Mouse (Mus musculus): ENCODE measurements around the gene Vapb. TPM values are rescaled to one million over a fixed set of nuclear protein-coding genes. Genes with fewer than 3 reads are reported as not detected.
"Not testable (repeated sequence)": the region's sequence is repeated elsewhere in the genome, so short reads cannot be mapped to it uniquely, and the experiment has no call there.

Gene Vapb
- total and polyA plus RNA-seq, 2 experiments from 2014 or later = 15.8 to 34.1 TPM

- TF ChIP-seq CTCF (IDR thresholded peaks at IDR 0.05; ENCODE audit: low read depth) = no peak
- Histone ChIP-seq H3K9me3 (ENCODE audit: low read length) (no peaks in the 10 kb centered on the region), H3K4me2 (ENCODE audit: low read depth, low read length) (no peak overlapping the region), H3K4me3 (ENCODE audit: low read length) (no peak overlapping the region), H3K36me3 (ENCODE audit: insufficient read depth, low read length) (no peaks in the 10 kb centered on the region), H3K27me3 (ENCODE audit: insufficient read depth, low read length) (no peaks in the 10 kb centered on the region), H3K27ac (no peak overlapping the region), H3K9ac (replicated peaks; ENCODE audit: low read length) (no peak overlapping the region), H3K4me1 (ENCODE audit: insufficient read depth, low read length) (no peaks in the 10 kb centered on the region)
- ATAC-seq (no peak), DNase-seq (ENCODE audit: low spot score) (no peak)
- WGBS = 55% methylated on average over 5 of the region's 5 CpGs
Observed at GRCm38 (mm10) chr2:173716966-173717365, 20.3 kb upstream of the Vapb start.

DNA sequence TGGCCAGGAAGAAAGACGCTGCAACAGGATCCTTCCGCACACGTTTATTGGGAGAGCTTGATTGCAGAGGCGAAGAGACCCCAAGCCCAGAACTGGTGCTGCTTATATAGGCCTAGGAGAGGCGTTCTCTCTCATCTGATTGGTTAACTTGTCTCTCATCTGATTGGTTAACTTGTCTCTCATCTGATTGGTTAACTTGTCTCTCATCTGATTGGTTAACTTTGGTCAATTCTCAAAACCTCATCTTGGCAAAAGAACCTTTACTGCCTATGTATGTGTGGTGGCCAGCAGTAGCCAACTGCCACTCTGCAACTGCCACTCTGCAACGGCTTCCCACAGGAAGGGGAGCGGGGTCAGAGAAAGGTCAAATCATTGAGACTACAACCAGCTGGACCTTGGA, 18.2 kb upstream of the Vapb start, which contains the start of gene 1700010B08Rik:
TSS of gene 1700010B08Rik (plus strand) at position 301 of the 400 bp plus-strand sequence.
- H3K4me1 ChIP-seq (ENCODE audit: insufficient read depth, low read length); DNase-seq (ENCODE audit: low spot score); ATAC-seq; H3K4me2 ChIP-seq (ENCODE audit: low read depth, low read length); H3K27ac ChIP-seq; H3K9ac ChIP-seq (replicated peaks; ENCODE audit: low read length); H3K9me3 ChIP-seq (ENCODE audit: low read length); H3K27me3 ChIP-seq (ENCODE audit: insufficient read depth, low read length); H3K4me3 ChIP-seq (ENCODE audit: low read length); H3K36me3 ChIP-seq (ENCODE audit: insufficient read depth, low read length): not testable (repeated sequence)
- WGBS = 89% methylated on average over 6 of the region's 7 CpGs

DNA sequence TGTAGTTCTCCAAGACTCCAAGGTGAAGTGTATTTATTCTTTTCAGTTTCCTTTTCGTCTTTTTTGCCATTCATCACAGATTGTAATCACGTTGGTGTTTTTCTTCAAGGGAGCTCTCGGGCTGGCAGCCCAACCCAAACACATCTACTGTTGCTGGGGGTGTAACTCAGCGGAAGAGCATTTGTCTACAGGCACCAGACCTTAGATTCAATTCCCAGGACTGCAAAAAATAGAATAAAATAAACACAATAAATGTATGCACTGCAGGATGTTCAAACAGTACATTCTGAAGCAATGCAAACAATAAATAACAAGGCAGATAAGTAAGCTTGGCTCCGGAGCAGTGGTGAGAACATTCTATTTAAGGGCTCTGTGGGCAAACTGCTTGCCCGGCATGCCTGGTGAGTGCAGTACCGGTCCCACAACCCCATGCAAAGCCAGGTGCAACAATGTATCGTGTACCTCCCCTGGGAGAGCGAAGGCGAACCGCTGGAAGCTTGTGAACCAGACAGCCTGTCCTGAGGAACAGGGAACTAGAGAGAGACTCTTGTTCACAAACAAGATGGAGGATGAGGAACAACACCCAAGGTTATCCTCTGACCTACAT, 15.0 kb upstream of the Vapb start:
- WGBS = 67% methylated on average over 11 of the region's 11 CpGs
- Histone ChIP-seq H3K9ac (replicated peaks; ENCODE audit: low read length) (no peak overlapping the region), H3K4me3 (ENCODE audit: low read length) (no peak overlapping the region), H3K27me3 (ENCODE audit: insufficient read depth, low read length) (no peaks in the 10 kb centered on the region), H3K36me3 (ENCODE audit: insufficient read depth, low read length) (no peaks in the 10 kb centered on the region), H3K27ac (no peak overlapping the region), H3K4me2 (ENCODE audit: low read depth, low read length) (no peak overlapping the region), H3K9me3 (ENCODE audit: low read length) (no peaks in the 10 kb centered on the region), H3K4me1 (ENCODE audit: insufficient read depth, low read length) (no peaks in the 10 kb centered on the region)
- no peak for DNase-seq (ENCODE audit: low spot score)
- no peak for ATAC-seq
- TF ChIP-seq CTCF (IDR thresholded peaks at IDR 0.05; ENCODE audit: low read depth) = no peak

DNA sequence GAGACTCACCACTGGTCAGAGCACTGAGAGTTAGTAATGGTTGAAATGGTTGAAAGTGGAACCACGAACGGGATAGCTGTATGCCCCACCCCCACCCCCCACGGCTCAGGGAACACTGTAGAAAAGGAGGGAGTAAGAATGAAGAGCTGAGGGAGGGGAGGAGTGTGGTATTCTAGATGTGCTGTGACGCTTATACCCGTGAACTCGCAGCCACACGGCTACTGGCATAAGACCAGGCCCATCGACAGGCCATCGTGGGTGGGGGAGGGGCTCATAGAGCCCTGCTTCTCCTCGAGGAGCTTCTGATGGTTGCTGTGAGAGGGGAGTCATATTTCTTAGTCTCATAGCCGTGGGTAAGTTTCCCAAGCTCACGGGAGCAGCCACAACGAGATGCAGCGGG, 12.9 kb upstream of the Vapb start:
- Histone ChIP-seq H3K4me3 (ENCODE audit: low read length) (no peak overlapping the region), H3K9me3 (ENCODE audit: low read length) (no peaks in the 10 kb centered on the region), H3K27me3 (ENCODE audit: insufficient read depth, low read length) (no peaks in the 10 kb centered on the region), H3K36me3 (ENCODE audit: insufficient read depth, low read length) (no peaks in the 10 kb centered on the region), H3K9ac (replicated peaks; ENCODE audit: low read length) (no peak overlapping the region), H3K4me1 (ENCODE audit: insufficient read depth, low read length) (no peaks in the 10 kb centered on the region), H3K27ac (no peak overlapping the region), H3K4me2 (ENCODE audit: low read depth, low read length) (no peak overlapping the region)
- WGBS = 26% methylated on average over 14 of the region's 14 CpGs
- DNase-seq (ENCODE audit: low spot score) (no peak), ATAC-seq (peak; percentile 40; the same call in 1 of the 2 replicates)
- TF ChIP-seq CTCF (IDR thresholded peaks at IDR 0.05; ENCODE audit: low read depth) = no peak

- Histone ChIP-seq H3K36me3 (ENCODE audit: insufficient read depth, low read length) (no peaks in the 10 kb centered on the region), H3K4me1 (ENCODE audit: insufficient read depth, low read length) (no peaks in the 10 kb centered on the region), H3K4me3 (ENCODE audit: low read length) (no peak overlapping the region), H3K9ac (replicated peaks; ENCODE audit: low read length) (no peak overlapping the region), H3K9me3 (ENCODE audit: low read length) (no peaks in the 10 kb centered on the region), H3K27ac (no peak overlapping the region), H3K4me2 (ENCODE audit: low read depth, low read length) (no peak overlapping the region), H3K27me3 (ENCODE audit: insufficient read depth, low read length) (no peaks in the 10 kb centered on the region)
- ATAC-seq (no peak), DNase-seq (ENCODE audit: low spot score) (no peak)
- TF ChIP-seq CTCF (IDR thresholded peaks at IDR 0.05; ENCODE audit: low read depth) = no peak
- WGBS = 43% methylated on average over 15 of the region's 15 CpGs
Observed at GRCm38 (mm10) chr2:173724940-173725807, 12.1 kb upstream of the Vapb start.

DNA sequence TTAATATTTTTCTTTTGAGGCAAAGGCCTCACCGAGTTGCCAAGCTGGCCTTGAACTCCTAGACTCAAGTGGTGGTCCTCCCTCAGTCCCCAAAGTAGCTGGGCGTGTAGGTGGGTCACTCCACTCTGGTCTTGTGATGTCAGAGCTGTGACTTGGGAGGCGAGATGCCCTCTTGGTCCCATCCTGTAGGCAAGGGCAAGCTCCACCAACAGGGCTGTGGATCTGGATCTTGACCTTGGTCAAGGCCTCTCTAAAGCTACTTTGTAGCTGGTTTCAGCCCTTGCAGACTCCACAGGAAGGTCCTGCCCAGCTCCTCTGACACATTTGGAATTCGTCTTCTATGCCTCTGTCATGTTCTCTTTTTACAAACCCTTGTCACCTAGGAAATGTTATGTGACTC, 11.5 kb upstream of the Vapb start:
- no peak for DNase-seq (ENCODE audit: low spot score)
- ATAC-seq = no peak
- H3K27me3 ChIP-seq (ENCODE audit: insufficient read depth, low read length) = no peaks in the 10 kb centered on the region
- H3K9ac ChIP-seq (replicated peaks; ENCODE audit: low read length) = no peak overlapping the region
- H3K4me3 ChIP-seq (ENCODE audit: low read length) = no peak overlapping the region
- H3K9me3 ChIP-seq (ENCODE audit: low read length) = no peaks in the 10 kb centered on the region
- 87% methylated on average over 4 of the region's 4 CpGs for WGBS
- no peak overlapping the region for H3K4me2 ChIP-seq (ENCODE audit: low read depth, low read length)
- TF ChIP-seq CTCF (IDR thresholded peaks at IDR 0.05; ENCODE audit: low read depth) = no peak
- H3K27ac ChIP-seq = no peak overlapping the region
- no peaks in the 10 kb centered on the region for H3K36me3 ChIP-seq (ENCODE audit: insufficient read depth, low read length)
- H3K4me1 ChIP-seq (ENCODE audit: insufficient read depth, low read length) = peaks cover 2% of the 10 kb centered on the region; the same call in 1 of the 2 replicates
